Mouse (Mus musculus): Measurements from ENCODE around the gene Lrrc46. TPM values are rescaled to one million over a fixed set of nuclear protein-coding genes. Genes with fewer than 3 reads are reported as not detected.

Gene Lrrc46
- under 1 TPM in 1 of 2 experiments, not detected in 1; 0.17 TPM for polyA plus RNA-seq (2017; shearing (Covaris generic))

GRCm38 (mm10) chr11:97041022-97041899 lies at the start of gene Lrrc46, which contains the start of gene Mrpl10:
Gene Lrrc46 (minus strand): TSS chr11:97041407.
Gene Mrpl10 (plus strand): TSS chr11:97041560.

GRCm38 (mm10) chr11:97050216-97050943 lies 9.2 kb upstream of the Lrrc46 start, which contains the start of gene Osbpl7:
Gene Osbpl7 (plus strand): TSS chr11:97050628.

GRCm38 (mm10) chr11:97029686-97030417 lies 11.4 kb downstream of the Lrrc46 start, which contains the start of gene Scrn2:
Gene Scrn2 (plus strand): TSS chr11:97029938.

GRCm38 (mm10) chr11:97013121-97013670 lies 28.0 kb downstream of the Lrrc46 start, which contains the start of gene Sp6:
Gene Sp6 (plus strand): TSS chr11:97013394.

Other genes starting within 250 kb of the Lrrc46 start
- 10 to 100 TPM; 27.7 to 43.2 TPM for gene Nfe2l1, start 211.4 kb downstream of the Lrrc46 start, polyA plus RNA-seq (2017; shearing (Covaris generic))
- under 1 TPM; 0.29 to 0.31 TPM for gene Copz2, start 191.5 kb downstream of the Lrrc46 start, polyA plus RNA-seq (2017; shearing (Covaris generic))
- 100 to 1,000 TPM in 1 of 2 experiments, 10 to 100 TPM in 1; 65.7 to 112 TPM for gene Cdk5rap3, start 124.9 kb downstream of the Lrrc46 start, polyA plus RNA-seq (2017; shearing (Covaris generic))
- gene Prr15l, start 113.3 kb downstream of the Lrrc46 start, polyA plus RNA-seq (2017; shearing (Covaris generic)) = under 1 TPM in 1 of 2 experiments, not detected in 1; 0.49 TPM
- gene Pnpo, start 97.4 kb downstream of the Lrrc46 start, polyA plus RNA-seq (2017; shearing (Covaris generic)) = 10 to 100 TPM; 36.8 to 52.3 TPM
- 10 to 100 TPM; 49.0 to 58.2 TPM for gene Sp2, start 58.4 kb downstream of the Lrrc46 start, polyA plus RNA-seq (2017; shearing (Covaris generic))
- 1 to 10 TPM; 5.6 to 8.8 TPM for gene Sp6, start 28.0 kb downstream of the Lrrc46 start, polyA plus RNA-seq (2017; shearing (Covaris generic))
- 10 to 100 TPM in 1 of 2 experiments, 1 to 10 TPM in 1; 10.0 to 14.0 TPM for gene Scrn2, start 11.5 kb downstream of the Lrrc46 start, polyA plus RNA-seq (2017; shearing (Covaris generic))
- 10 to 100 TPM; 74.7 to 77.3 TPM for gene Mrpl10, start 153 bp upstream of the Lrrc46 start, polyA plus RNA-seq (2017; shearing (Covaris generic))
- gene Osbpl7, start 9.2 kb upstream of the Lrrc46 start, polyA plus RNA-seq (2017; shearing (Covaris generic)) = 10 to 100 TPM; 30.9 to 31.1 TPM
- gene Tbx21, start 73.9 kb upstream of the Lrrc46 start, polyA plus RNA-seq (2017; shearing (Covaris generic)) = 10 to 100 TPM; 14.4 to 46.9 TPM
- under 1 TPM; 0.34 to 0.72 TPM for gene Tbkbp1, start 110.1 kb upstream of the Lrrc46 start, polyA plus RNA-seq (2017; shearing (Covaris generic))
- gene Kpnb1, start 146.5 kb upstream of the Lrrc46 start, polyA plus RNA-seq (2017; shearing (Covaris generic)) = 10 to 100 TPM; 30.6 to 31.8 TPM
- 10 to 100 TPM; 31.0 to 47.1 TPM for gene Npepps, start 239.2 kb upstream of the Lrrc46 start, polyA plus RNA-seq (2017; shearing (Covaris generic))